Mouse (Mus musculus): ENCODE data around the gene Ryk.

Gene Ryk

DNA sequence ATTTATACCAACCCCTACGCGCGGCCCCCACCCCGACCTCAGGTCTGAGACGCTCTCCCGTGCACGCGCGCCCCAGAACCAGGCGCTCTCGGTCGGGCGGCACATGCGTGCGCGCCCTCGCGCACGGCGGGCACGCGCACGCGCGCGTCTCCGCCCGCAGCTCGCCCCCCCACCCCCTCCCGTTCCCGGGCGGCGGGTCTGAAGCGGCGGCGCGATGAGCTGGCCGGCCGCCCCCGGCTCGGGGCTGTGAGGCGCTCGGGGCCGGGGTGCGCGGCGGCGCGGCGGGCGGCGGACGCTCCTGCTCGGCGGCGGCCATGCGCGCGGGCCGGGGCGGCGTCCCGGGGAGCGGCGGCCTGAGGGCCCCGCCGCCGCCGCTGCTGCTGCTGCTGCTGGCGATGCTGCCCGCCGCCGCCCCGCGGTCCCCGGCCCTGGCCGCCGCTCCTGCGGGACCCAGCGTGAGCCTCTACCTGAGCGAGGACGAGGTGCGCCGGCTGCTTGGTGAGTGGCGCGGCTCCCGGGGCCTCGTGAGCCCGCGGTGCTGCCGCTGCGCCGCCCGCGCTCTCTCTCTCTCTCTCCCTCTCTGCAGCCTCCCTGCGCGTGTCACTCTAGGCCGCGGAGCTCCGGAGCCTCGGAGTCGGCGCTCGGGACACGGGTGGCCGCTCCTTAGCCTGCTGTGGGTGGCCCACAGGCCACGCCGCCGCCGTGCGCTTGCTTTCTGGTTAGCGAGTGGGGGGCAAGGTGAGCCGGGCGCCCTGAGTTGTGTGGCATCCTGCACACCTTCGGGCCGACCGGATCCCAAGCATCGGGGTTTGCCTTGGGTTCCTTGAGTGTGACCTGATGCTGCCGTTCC, at the start of gene Ryk:
Gene Ryk (plus strand): TSS at position 176 of the 850 bp plus-strand sequence.
- no peak for DNase-seq (ENCODE audit: low spot score)

DNA sequence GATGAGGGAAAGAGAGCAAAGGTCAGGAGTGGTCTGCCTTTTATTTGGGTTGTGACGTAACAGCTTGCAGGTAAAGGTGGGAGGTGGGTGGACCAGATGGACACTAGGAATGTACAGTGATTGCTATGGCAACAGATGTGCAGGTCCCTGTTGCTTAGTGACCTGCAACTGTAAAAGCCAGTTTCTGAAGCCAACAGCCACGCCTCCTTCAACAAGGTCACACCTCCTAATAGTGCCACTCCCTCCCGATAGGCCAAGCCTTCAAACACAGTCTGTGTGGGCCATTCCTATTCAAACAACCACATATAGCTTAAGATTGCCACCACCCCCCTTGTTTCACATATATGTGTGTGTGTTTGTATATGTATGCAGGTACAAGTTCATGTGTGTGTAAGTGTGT, 45.2 kb upstream of the Ryk start:
- DNase-seq (ENCODE audit: low spot score), result no peak

DNA sequence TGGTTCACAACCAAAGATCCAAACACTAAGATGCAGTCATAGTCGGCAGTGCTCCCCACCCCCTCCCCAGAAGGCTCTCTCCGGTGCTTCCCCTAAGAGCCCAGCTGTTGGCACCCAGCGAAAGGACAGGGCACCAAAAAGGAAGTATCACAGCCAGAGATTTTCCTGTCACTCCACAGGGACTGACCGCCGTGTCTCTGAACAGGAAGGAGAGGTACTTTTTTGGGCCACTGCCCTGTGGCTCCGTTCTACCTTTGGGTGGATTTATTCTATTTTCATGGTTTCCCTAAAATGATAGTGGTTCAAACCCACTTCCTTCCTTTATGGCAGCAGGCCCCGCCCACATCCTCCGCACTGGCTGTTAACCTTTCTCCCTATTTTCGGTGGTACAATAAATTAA, 42.9 kb upstream of the Ryk start:
- no peak for DNase-seq (ENCODE audit: low spot score)

DNA sequence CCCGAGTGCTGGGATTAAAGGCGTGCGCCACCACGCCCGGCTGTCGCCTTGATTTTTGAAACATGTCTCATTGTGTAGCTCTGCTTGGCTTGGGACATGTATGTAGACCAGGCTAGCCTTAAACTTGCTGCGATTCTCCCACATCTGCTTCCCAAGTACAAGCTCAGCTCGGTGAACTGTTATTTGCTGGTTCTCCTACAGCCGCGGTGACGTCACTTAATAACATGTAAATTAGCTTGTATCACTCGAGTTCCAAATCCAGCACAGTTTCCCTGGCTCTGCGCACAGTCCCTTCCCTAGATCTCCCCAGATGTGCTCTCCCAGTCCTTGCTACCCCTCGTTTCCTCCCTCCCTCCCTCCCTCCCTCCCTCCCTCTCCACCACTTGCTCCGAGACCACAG, 41.9 kb upstream of the Ryk start:
- no peak for DNase-seq (ENCODE audit: low spot score)

DNA sequence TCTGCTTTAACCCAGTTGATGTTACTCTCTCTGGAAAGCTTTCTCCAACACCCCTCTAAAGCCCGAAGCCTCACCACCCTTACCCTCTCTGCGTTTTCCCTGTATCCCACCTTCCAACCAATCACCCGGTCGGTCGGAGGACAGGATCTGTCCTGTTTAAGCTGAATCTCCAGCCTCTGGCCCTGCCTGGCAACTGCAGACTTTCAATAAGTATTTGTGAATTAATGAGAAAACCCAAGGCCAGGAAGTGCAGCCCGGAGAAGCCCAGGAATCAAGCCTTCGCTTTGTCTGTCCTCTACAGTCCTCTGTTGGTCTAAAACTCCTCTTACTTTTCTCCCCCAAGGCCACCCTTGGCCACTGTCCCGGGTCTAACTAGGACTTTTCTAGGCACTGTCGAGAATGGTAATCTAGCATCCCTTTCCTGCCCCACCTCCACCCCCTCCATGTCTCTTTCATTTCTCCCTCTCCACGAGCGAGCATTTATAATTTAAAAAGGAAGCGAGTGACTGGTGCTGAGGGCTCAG, 41.4 kb upstream of the Ryk start:
- DNase-seq (ENCODE audit: low spot score), result no peak

DNA sequence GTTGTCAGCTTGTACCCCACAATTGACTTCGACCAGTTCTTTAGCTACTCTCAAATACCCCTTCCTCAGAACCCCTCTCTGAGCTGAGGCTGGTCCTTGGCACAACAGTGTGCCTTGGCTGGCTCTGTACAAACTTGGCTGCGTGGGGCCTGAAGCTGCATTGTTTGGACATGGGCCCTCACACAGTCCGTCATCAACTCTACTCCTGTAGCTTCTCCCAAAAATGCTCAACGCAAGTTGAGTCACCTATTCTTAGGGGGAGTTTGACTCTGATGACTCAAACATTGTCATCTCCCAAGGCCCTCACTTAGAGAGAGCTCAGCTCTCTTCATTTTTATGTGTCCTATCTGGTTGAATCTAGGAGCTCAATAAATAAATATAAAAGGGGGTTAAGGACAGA, 36.3 kb upstream of the Ryk start:
- DNase-seq (ENCODE audit: low spot score), result no peak

DNA sequence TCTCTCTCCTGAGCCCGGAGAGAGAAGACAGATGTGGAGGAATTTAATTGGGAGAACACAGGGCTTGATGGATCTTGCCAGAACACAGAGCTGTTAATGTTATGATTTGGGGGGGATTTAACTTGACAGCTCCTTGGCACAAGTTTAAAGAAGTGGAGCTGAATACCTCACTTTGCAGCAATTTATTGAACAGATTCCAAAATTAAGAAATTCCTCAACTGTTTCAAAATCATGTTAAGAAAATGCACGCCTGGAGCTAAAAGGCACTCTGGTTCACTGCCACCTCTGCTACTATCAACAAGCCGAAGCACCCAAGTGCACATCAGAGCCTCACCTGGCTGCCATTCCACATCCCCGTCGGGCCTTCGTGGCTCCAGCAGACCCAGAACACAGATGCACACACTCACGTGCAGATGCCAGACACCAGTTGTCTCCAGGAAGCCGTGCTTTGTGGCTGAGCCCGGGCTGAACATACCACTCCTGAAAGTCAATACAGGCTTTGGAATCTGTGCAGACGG, 28.6 kb upstream of the Ryk start:
- DNase-seq (ENCODE audit: low spot score), result no peak

DNA sequence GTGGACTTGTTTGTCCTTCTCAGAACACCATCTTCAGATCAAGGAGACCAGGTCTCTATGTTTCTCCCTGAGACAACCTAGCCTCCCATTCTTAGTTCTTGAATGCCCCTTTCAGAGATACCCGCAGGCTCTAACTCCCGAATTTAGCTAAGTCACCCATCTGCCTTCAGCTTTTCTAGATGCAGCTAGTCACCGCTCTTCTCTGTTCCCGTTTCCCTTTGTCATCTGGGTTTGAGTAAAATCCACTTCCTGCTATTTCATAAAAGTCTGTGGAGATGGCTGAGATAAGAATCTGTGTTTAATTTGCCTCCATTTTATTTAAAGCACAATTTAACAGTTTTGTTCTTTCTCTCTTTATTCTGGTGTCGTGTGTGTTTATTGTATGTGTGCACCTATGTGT, 23.5 kb upstream of the Ryk start:
- no peak for DNase-seq (ENCODE audit: low spot score)

DNA sequence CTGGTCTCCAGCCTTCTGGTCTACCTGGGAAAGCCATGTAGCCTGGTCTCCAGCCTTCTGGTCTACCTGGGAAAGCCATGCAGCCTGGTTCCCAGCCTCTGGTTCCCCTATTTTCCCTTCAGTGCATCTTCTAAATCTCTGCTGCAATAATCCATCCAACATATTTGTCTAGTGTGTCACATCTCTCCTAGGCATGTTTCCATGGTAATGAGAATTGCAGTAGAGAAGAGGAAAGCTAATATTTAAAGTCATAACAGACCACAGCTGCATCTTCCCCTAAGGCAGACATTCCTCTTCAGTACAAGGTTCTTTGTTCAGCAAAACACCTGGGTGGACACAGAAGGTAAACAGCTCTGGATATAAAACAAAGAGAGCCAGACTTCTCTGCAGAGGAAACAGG, 16.5 kb upstream of the Ryk start:
- DNase-seq (ENCODE audit: low spot score), result no peak

DNA sequence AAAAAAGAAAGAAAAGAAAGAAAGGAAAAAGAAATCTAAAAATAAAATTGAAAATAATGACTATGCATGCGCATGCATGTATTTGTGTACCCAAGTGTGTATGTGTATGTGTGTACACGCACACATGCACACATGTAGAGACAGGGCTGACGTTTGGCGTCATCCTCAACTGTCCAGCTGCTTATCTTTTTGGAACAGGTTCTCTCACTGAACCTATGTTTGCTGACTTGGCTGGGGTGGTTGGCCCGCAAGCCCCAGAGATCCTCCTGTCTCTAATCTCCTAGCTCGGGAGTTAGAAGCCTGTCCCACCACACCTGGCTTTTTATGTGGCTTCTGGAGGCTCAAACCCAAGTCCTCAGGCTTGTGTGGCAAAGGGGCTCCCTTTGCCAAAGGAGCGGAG, 6.1 kb upstream of the Ryk start:
- DNase-seq (ENCODE audit: low spot score), result no peak

DNA sequence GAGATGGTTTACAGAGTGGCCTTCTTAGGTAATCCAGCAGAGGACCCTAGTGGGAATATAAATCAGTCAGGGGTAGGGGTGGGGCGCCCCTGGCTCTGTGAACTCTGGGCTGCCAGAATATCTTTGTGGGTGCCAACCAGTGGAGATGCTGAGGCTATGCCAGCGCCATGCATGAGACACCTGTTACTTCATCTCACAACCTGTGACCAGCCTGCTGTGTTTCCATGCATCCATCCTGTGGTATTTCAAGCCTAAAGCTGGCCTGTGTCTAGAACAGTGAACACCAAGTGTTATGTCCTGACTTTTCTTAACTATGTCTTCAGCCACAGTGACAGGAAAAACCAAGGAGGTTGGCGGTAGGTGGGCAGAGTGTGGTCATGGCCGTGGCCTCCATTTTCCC, 3.2 kb upstream of the Ryk start:
- DNase-seq (ENCODE audit: low spot score), result no peak

DNA sequence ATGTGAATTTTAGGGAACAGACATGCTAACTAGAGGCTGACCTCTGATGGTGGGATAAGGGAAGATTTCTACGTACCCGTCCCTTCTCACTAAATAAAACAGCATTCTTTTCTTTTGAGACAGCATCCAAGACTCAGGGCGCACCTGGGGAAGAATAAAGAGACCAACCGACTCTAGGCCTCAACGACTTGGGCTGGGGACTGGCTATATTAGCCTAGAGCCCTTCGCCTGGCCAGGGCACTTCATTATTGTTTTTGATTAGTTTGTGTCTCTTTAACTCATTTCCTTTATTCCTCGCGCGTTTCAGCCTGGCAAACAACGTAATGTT, 339 bp upstream of the Ryk start:
- no peak for DNase-seq (ENCODE audit: low spot score)

DNA sequence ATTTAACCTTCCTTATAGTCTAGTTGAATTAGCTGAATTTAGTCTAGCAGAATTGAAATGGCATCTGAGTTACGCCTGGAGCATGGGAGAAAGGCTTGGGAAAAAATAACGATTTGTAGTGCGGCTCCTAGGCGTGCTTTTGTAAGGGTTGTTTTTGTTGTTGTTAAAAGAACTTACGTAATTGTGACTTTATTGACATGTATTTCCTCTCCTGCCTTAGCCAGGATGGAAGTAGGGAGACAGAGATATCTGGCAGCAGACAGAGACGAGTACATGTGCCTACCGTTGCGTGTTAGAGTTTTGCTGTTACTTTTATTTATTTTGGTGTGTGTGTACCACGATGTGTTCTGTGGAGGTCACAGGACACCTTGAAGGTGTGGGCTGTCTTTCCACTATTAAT, 1.6 kb downstream of the Ryk start:
- no peak for DNase-seq (ENCODE audit: low spot score)

DNA sequence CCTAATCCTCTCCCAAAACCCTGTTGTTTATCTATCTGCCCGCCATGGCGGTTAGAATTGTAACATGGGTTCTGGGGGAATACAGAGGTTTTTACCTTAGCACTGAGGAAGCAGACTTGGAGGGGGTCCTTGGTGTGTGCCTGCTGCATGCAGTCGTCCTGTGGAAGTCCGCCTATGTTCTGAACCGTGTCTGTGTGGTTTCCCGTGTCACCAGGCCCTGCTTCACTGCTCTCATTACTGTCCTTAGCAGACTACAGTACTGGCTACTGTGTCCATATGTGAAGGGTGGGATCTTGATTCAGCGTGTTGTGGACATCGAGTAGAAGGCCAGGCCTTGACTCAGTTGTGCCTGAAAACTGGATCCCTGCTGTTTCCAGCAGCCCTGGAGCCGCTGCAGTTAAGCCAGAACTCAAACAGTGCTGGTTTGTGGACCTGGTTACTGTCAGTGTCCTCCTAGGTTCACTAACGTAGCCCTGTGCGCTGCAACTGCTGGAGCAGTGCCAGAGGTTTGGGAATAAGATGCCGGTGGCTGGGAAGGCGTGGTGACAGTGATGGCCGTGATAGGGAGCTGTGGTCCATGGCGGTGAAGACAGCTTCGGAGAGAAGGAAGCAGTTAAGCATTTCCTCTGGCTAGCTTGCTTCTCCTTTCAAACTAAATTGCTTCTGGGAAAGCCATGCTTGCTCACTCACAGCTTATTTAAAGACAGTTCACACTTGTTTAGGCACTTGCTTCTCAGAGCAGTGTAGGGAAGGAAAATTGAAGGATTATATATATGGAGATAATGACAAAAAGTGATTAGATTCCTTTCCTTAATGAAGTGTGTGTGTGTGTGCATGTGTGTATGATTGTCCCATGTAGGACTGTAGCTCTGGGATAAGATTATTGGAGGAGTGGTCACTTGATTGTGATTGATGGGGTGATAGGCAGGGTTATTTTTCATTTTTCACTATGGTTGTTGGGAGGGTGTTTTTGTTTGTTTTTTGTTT, 6.4 kb downstream of the Ryk start:
- no peak for DNase-seq (ENCODE audit: low spot score)

DNA sequence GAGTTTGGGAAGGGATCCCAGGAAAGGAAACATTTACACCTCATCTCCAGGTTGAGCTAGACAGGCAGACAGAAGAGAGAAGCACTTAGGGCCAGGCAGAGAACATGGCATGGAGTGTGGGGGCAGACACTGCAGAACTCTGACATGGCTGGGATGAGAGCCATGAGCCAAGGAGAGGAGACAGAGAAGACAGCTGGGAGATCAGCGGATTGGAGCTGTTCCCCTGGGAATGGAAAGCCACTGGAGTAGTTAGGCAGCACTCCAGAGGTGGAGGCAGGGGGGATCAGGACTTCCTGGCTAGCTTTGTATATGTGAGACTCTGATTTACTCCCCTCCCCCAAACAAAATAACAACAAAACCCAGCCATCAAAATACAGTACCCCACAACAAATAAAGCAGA, 7.1 kb downstream of the Ryk start:
- DNase-seq (ENCODE audit: low spot score), result no peak

DNA sequence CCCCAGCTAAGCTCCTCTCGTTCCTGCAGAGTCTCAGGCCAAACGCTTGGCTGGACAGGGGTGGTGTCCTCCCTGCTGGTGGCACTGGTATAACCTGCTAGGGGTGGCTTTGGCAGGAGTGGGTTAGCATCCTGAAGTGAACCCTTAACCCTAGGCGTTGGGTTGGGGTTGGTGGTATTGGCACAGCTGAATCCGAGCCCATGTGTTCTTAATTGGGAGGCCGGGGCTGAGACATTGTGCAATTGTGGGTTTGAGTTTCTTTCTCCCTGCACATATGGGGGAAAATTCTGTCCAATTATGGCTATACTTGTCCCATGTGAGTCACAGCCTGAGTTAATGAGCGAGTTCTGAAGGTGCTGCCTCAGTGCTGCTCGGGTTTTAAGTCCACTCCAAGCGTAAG, 7.8 kb downstream of the Ryk start:
- DNase-seq (ENCODE audit: low spot score), result no peak

DNA sequence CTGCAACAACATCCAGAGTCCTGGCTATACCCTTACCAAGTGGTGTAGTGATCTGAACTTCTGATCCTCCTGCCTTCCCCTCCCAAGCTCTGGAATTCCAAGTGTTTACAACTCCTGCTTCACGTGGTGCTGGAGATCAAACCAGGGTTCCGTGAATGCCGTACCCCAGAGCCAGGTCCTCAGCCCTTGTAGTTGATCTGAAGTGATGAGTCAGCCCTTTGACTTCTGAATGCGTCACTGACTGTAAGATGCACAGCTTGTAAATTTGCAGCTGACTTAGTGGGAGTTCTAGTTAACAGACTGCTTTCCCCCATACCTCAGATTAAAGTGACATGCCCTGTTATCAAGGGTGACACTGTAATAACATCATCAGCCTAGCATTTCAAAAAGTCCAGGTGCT, 8.9 kb downstream of the Ryk start:
- DNase-seq (ENCODE audit: low spot score), result no peak

DNA sequence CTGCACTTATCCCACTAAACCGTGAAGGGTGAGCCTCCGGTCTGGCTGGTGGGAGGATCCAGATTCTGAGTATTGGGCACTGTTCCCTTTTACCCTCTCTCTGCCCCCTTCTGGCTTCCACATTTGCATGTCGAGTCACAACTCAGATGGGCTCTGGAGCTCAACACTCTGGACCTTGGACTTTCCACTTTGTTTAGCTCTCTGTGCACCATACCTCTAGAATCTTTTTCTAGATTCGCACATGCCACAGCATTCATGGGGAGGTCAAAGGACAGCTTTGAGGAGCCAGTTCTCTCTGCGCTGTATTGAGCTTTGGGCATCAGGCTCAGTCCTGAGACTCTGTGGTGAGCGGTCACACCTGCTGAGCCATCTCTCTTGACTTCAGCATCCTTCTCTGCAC, 11.1 kb downstream of the Ryk start:
- no peak for DNase-seq (ENCODE audit: low spot score)

DNA sequence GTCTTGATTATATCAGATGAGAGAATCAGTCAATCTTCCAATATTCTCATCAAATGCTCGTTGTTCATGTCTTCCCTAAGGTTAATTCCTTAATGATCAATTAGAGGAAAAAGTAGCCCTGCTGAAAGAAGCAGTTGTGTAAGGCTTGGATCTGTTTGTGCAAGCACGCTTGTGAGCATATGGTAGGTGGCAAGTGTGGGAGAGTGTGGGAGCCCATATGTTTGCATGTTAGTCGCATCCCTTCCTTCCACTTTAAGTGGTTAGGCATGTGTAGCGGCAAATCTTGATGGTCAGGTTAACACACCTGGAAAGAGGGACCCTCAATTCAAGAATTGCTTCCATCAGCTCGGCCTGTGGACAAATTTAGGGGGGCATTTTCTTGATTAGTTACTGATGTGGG, 11.6 kb downstream of the Ryk start:
- no peak for DNase-seq (ENCODE audit: low spot score)

DNA sequence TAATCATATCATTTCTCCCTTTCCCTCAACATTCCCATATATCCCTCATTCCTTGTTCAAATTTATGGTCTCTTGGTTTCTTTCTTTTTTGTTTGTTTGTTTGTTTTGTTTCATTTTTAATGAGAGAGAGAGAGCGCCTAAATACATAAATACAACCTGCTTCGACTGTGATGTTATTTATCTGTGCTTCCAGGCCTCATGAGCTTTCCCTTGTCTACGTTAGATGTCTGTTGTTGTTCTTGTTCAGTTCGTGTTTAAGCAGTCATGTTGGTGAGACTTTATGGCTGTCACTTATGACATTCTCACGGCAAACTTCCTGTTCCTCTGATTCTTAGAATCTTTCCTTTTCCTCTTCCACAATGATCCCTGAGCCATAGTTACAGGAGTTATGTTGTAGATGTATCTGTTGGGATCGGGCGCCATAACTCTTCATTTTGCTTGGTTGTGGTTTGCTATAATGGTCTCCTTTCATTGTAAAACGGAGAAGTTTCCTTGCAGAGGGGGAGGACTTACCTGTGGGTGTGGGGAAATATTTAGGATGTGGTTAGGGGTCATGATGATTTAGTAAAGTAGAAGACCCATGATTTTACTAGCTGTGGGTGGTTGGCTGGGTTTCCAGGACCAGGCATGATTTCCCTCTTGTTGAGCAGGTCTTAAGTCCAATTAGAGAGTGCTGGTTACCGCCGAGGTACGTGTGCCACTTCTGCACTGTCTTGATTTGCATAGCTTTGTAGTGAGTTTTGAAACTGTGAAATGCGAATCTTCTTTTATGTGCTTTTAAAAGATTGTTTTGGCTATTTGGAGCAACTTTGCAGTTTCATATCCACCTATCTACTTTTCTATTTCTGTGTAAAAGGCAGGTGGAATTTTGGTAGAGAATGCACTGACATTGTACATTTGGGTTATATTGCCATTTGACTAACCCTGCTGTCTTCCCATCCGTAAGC, 17.6 kb downstream of the Ryk start:
- DNase-seq (ENCODE audit: low spot score), result no peak

DNA sequence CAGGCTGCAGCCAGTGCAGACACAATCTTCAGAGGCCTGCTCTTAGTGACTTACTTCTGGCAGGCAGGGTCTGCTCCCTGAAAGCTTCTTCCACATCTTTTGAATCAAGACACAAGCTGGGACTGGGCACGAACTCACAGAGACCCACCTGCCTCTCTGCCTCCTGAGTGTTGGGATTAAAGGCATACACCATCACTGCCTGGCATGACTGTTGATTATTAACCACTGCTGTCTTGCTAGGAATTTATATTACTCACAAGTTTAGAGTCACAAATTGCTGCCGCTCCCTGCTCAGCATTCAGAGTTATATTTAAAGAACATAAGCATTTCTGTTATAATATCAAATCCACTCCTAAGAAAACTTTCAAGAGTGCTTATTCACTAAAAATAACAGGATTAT, 23.1 kb downstream of the Ryk start:
- DNase-seq (ENCODE audit: low spot score), result no peak

DNA sequence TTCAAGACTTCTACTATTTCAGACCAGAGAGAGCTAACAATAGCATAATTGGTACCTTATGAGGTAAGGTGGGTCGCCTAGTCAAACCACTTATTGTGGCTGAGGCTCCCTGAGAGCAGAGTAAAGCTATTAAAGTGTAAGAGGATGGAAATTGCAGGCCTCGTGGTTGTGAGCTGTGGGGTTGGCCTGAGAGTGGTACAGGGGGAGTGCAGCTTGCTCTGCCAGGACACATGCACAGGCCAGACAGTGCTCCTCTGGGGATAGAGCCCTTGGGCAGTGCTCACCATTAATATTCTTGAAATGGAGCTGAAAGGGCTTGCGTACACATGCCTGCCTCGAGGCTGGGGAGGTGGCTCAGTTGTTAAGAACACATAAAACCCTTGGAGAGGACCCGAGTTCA, 23.6 kb downstream of the Ryk start:
- DNase-seq (ENCODE audit: low spot score), result no peak
